In the genomic region with DNA sequence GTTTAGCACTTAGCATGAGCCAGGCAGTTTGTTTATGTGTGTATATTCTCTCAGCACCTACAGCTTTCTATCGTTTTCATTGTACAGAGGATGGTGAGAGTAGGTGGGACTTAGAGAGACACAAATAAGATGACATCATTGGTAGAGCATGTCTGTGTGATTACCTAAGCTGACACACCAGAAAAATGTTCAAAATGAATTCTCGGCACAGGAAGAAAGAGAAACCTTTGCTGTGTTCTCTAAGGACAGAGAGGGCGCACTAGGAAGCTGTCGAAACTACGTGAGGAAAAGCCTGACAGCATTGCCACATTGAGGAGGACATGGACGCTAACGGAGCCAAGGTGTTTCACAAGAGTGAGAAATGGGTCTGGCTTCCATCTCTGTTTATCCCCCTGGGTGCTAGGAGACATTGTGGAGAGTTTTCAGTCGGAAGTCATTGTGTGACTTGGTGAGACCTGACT, we compare ENCODE assay signal across 8 mouse cellular contexts. TPM values are rescaled to one million over a fixed set of nuclear protein-coding genes. Genes with fewer than 3 reads are reported as not detected.
DNase-seq lines count a peak whose midpoint lies in the region; ATAC-seq and TF ChIP-seq lines count a peak whose summit lies in the region.

No protein-coding gene starts in this region.

- no peaks in the 10 kb centered on the region for H3K4me1 ChIP-seq in midbrain, postnatal 0 days (ENCODE audit: insufficient read depth, low read length)
- no peaks in the 10 kb centered on the region for H3K4me1 ChIP-seq in midbrain, embryonic 15.5 days

- no peak for ATAC-seq in midbrain, postnatal 0 days (ENCODE audit: low FRiP score)
- no peak for ATAC-seq in midbrain, embryonic 15.5 days (replicated peaks)

- no peaks in the 10 kb centered on the region for H3K27me3 ChIP-seq in midbrain, postnatal 0 days (ENCODE audit: insufficient read depth, low read length)
- H3K27me3 ChIP-seq in midbrain, embryonic 15.5 days (replicated peaks) = no peaks in the 10 kb centered on the region

- no peaks in the 10 kb centered on the region for H3K36me3 ChIP-seq in midbrain, postnatal 0 days (ENCODE audit: insufficient read depth, low read length)
- no peaks in the 10 kb centered on the region for H3K36me3 ChIP-seq in midbrain, embryonic 15.5 days (replicated peaks)

- H3K4me2 ChIP-seq in midbrain, postnatal 0 days (ENCODE audit: low read depth, low read length, poor library complexity, severe bottlenecking) = no peak overlapping the region
- no peak overlapping the region for H3K4me2 ChIP-seq in midbrain, embryonic 15.5 days

- H3K9me3 ChIP-seq in midbrain, postnatal 0 days (ENCODE audit: low read length) = no peaks in the 10 kb centered on the region
- H3K9me3 ChIP-seq in midbrain, embryonic 15.5 days = no peaks in the 10 kb centered on the region

- H3K4me3 ChIP-seq in midbrain, postnatal 0 days (ENCODE audit: low read depth, low read length) = no peak overlapping the region
- H3K4me3 ChIP-seq in midbrain, embryonic 15.5 days = no peak overlapping the region

- TF ChIP-seq CTCF in midbrain, postnatal 0 days (IDR thresholded peaks at IDR 0.05) = peak; percentile 33; the same call in 1 of the 2 replicates

- 52% methylated on average over 8 of the region's 8 CpGs for WGBS in midbrain, postnatal 0 days
- WGBS in midbrain, embryonic 15.5 days = 50% methylated on average over 8 of the region's 8 CpGs
- WGBS in large intestine, adult 2 months = 6% methylated on average over 8 of the region's 8 CpGs

- DNase-seq in midbrain, postnatal 0 days (ENCODE audit: low spot score) = peak; percentile 10
- peak; percentile 75 for DNase-seq in adrenal gland, postnatal 14 days
- DNase-seq in heart, adult 9 months (ENCODE audit: low spot score in 2 of 2) = peak; percentile 68 to 84
- DNase-seq in large intestine, adult 2 months (ENCODE audit: low read depth, low spot score) = peak; percentile 29
- DNase-seq in natural killer cell, adult 2 months (ENCODE audit: low spot score in 2 of 2) = peak; percentile 4 to 9
- no peak for DNase-seq in ovary, adult 18-20 months (ENCODE audit: low spot score)
- no peak for DNase-seq in MN1 (ENCODE audit: low spot score)

- H3K9ac ChIP-seq in midbrain, postnatal 0 days (replicated peaks; ENCODE audit: low read length, poor library complexity, severe bottlenecking) = no peak overlapping the region
- no peak overlapping the region for H3K9ac ChIP-seq in midbrain, embryonic 15.5 days

- H3K27ac ChIP-seq in midbrain, postnatal 0 days (ENCODE audit: low read depth, low read length) = no peak overlapping the region
- no peak overlapping the region for H3K27ac ChIP-seq in midbrain, embryonic 15.5 days

RNA-seq across cellular contexts. Expression of a gene that starts 51.0 kb away (rescaled TPM):
- 16.6 and 19.8 TPM in 2 replicates for total RNA-seq in midbrain, postnatal 0 days (2014; rRNA removed)
- 7.8 and 8.9 TPM in 2 replicates for polyA plus RNA-seq in midbrain, postnatal 0 days (2015; fragmentation: Nextera tagmentation; extraction: Ambion mirVana)
- polyA plus RNA-seq in midbrain, embryonic 15.5 days (2015; fragmentation: Nextera tagmentation; extraction: Ambion mirVana) = 11.9 and 12.7 TPM in 2 replicates
- total RNA-seq in adrenal gland, postnatal 14 days (2021) = 19.3 and 23.7 TPM in 2 replicates
- 3.3 and 12.9 TPM in 2 replicates for polyA plus RNA-seq in large intestine, adult 2 months (2012; rRNA removed)

RNA-seq across cellular contexts. Expression of a gene that starts 55.5 kb away (rescaled TPM):
- 35.6 and 68.9 TPM in 2 replicates for total RNA-seq in midbrain, postnatal 0 days (2014; rRNA removed)
- polyA plus RNA-seq in midbrain, postnatal 0 days (2015; fragmentation: Nextera tagmentation; extraction: Ambion mirVana) = 49.7 and 50.9 TPM in 2 replicates
- 33.6 and 37.6 TPM in 2 replicates for polyA plus RNA-seq in midbrain, embryonic 15.5 days (2015; fragmentation: Nextera tagmentation; extraction: Ambion mirVana)
- total RNA-seq in adrenal gland, postnatal 14 days (2021) = 15.9 and 21.0 TPM in 2 replicates
- polyA plus RNA-seq in large intestine, adult 2 months (2012; rRNA removed) = 15.4 and 16.3 TPM in 2 replicates

Comparison
In these comparisons a context has a peak if more than half of its experiments do, and no peak if none do; other contexts are left out.
1. DNase-seq: peak in midbrain, postnatal 0 days (single experiment), adrenal gland, postnatal 14 days (single experiment), heart, adult 9 months (2 of 2), large intestine, adult 2 months (single experiment) and natural killer cell, adult 2 months (2 of 2); none in ovary, adult 18-20 months (single experiment) and MN1 (single experiment).